Mouse (Mus musculus) limb, embryonic 13.5 days (tissue): ENCODE results near the gene Rasl12. TPM values are rescaled to one million over a fixed set of nuclear protein-coding genes. Genes with fewer than 3 reads are reported as not detected.

ENCODE experiments used
- ATAC-seq: fragments of 200-750 bp; cut with Nextera tagmentation; 2 replicates; pipeline ENCODE4 v1.8.0; 2017; ENCODE audit warnings: low read depth, moderate number of reproducible peaks, moderate TSS enrichment; ENCODE audit not compliant: low FRiP score
- H3K27ac ChIP-seq: fragments of 300-500 bp; sonication (generic); 2 replicates; pipeline ENCODE4 v1.5.1; 2015; ENCODE audit warnings: inconsistent platforms, mild to moderate bottlenecking, moderate library complexity
- H3K27me3 ChIP-seq: fragments of 300-500 bp; sonication (generic); 2 replicates; pipeline ENCODE4 v1.6.1; 2015; ENCODE audit warnings: mild to moderate bottlenecking, inconsistent platforms
- H3K36me3 ChIP-seq: fragments of 300-500 bp; sonication (generic); 2 replicates; pipeline ENCODE4 v1.6.1; 2015; ENCODE audit warnings: inconsistent platforms, mild to moderate bottlenecking, moderate library complexity
- H3K4me1 ChIP-seq: fragments of 300-500 bp; sonication (generic); 2 replicates; pipeline ENCODE4 v1.6.1; 2015; ENCODE audit warnings: inconsistent platforms
- H3K4me2 ChIP-seq: fragments of 300-500 bp; sonication (generic); replicated peaks from 2 replicates; pipeline ENCODE4 v1.6.1; 2015; ENCODE audit warnings: inconsistent platforms, mild to moderate bottlenecking, moderate library complexity
- H3K4me3 ChIP-seq: fragments of 300-500 bp; sonication (generic); 2 replicates; pipeline ENCODE4 v1.5.1; 2015; ENCODE audit warnings: moderate library complexity, mild to moderate bottlenecking, inconsistent platforms
- H3K9ac ChIP-seq: fragments of 300-500 bp; sonication (generic); 2 replicates; pipeline ENCODE4 v1.6.1; 2015; ENCODE audit warnings: mild to moderate bottlenecking, inconsistent platforms
- H3K9me3 ChIP-seq: fragments of 300-500 bp; sonication (generic); 2 replicates; pipeline ENCODE4 v1.6.1; 2016; ENCODE audit warnings: inconsistent platforms
- WGBS: fragments of 180-500 bp; shearing (Covaris S2); methylation state at CpG from one replicate; pipeline ENCODE4 v1.1.7; 2015; 5-methylcytosine and 5-hydroxymethylcytosine counted together
- polyA plus RNA-seq: library from polyadenylated mRNA; unstranded; fragments of >200 nt; fragmentation: Nextera tagmentation; extraction: Ambion mirVana; gene quantifications from 2 replicates; pipeline ENCODE4 v1.2.1, GENCODE M21; 2015

The Rasl12 gene
- polyA plus RNA-seq, 1 experiment from 2014 or later: 11.1 TPM

DNA sequence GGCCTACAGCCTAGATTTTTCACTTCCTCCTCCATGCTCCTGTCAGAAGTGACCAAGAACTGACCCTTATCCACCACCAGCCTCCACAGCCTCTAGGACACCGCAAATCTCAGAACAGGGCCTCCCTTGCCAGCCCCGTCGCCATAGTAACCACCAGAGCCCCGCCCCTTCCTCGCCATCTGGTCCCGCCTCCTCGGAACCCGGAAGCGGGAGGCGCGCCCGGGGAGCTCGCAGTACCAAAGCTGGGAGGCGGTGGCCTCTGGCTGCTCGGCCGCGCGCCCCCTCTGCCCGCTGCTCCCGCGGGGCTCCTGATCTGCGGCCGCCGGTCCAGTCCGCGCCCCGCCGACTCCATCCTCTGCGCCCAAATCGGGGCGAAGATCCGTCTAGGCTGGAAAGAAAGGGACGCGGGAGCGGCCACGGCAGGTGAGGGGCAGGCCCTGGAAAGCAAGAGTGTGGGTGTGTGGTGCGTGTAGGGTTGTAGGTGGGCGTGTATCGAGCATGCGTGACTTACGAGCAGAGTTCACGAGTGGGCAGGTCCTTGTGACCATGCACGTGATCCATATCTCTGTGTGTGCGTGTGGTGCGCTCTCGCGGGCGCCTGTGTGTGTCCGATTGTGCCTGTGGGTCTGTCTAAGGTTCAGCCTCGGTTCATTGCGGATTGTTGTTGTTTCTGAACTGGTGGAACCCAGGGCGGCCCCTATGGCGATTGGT, 62.6 kb downstream of the Rasl12 start, which contains the start of gene Spg21:
Spg21 (plus strand) TSS at position 216 of the 711 bp plus-strand sequence.
- H3K4me2 ChIP-seq: peak within 1 kb of the TSS; percentile 75
- H3K4me3 ChIP-seq: peak within 1 kb of the TSS; percentile 80
- peaks cover 21% of the 10 kb centered on the region for H3K4me1 ChIP-seq
- ATAC-seq: peak; percentile 94
- WGBS: under 1% methylated on average over 53 of the region's 53 CpGs
- H3K9me3 ChIP-seq: no peaks in the 10 kb centered on the region
- H3K27me3 ChIP-seq: no peaks in the 10 kb centered on the region
- peaks cover 7% of the 10 kb centered on the region for H3K36me3 ChIP-seq
- H3K27ac ChIP-seq: peak within 1 kb of the TSS; percentile 80
- H3K9ac ChIP-seq: peak within 1 kb of the TSS; percentile 83

DNA sequence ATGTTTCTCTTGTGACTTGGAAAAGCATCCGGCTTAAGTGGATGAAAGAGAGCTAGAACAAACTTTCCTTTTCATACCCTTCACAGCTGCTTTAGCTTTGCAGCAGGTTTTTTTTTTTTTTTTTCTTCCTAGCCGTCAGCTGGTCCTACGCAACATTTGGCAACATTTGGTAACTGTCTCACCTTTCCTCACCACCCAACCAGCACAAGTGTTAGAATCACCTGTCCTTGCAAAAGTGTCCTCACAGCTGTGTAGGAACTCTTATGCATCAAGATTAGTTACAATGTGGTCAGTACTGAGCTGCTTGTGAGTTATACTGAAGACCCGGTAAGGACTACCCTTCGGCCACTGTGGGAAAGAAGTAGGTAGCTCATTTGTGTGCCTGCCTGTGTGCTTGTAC, 64.2 kb downstream of the Rasl12 start:
- Histone ChIP-seq H3K27me3 (no peaks in the 10 kb centered on the region), H3K27ac (no peak overlapping the region), H3K4me1 (peaks cover 21% of the 10 kb centered on the region), H3K4me2 (0 out of 2 replicates have a peak overlapping the region, but pooled peaks have one; percentile 12), H3K9ac (no peak overlapping the region), H3K4me3 (no peak overlapping the region), H3K9me3 (no peaks in the 10 kb centered on the region), H3K36me3 (peaks cover 21% of the 10 kb centered on the region)
- WGBS: 73% methylated on average over 5 of the region's 5 CpGs
- ATAC-seq: no peak

DNA sequence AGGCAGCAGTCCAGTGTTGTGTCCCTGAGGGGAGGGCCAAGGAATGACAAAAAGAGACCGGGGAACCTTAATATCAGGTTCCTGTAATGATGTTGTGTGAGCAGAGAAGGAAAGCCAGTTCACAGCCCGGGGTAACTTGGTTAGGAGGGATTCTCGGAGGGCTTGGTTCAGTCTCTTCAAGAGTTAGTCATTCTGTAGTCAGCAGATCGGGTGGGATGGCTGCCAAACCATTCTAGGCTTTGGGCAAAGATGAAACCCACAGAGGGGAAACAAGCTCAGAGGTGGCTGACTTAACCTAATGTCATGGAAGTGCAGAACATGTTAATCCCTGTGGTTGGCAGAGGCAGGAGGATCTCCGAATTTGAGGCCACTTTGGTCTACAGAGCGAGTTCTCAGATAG, 65.9 kb downstream of the Rasl12 start:
- H3K4me3 ChIP-seq: no peak overlapping the region
- no peak overlapping the region for H3K4me2 ChIP-seq
- H3K9ac ChIP-seq: no peak overlapping the region
- no peaks in the 10 kb centered on the region for H3K9me3 ChIP-seq
- ATAC-seq: no peak
- H3K36me3 ChIP-seq: peaks cover 27% of the 10 kb centered on the region
- WGBS: 89% methylated on average over 6 of the region's 6 CpGs
- peaks cover 21% of the 10 kb centered on the region for H3K4me1 ChIP-seq
- no peak overlapping the region for H3K27ac ChIP-seq
- no peaks in the 10 kb centered on the region for H3K27me3 ChIP-seq

Other genes with a start within 250 kb of the Rasl12 start
- gene Parp16, start 203.2 kb upstream of the Rasl12 start, polyA plus RNA-seq: 7.0 and 7.1 TPM in 2 replicates
- gene Cilp, start 133.3 kb upstream of the Rasl12 start, polyA plus RNA-seq: 1.9 TPM in 2 replicates
- gene Clpx, start 104.2 kb upstream of the Rasl12 start, polyA plus RNA-seq: 62.3 and 66.2 TPM in 2 replicates
- gene Pdcd7, start 52.4 kb upstream of the Rasl12 start, polyA plus RNA-seq: 10.4 and 10.6 TPM in 2 replicates
- 0.42 and 0.49 TPM in 2 replicates for gene Ubap1l, start 37.5 kb upstream of the Rasl12 start, polyA plus RNA-seq
- 1.4 and 1.6 TPM in 2 replicates for gene Kbtbd13, start 6.9 kb upstream of the Rasl12 start, polyA plus RNA-seq
- gene Slc51b, start 24.4 kb downstream of the Rasl12 start, polyA plus RNA-seq: not detected in 2 replicates
- 24.2 and 25.2 TPM in 2 replicates for gene Mtfmt, start 37.3 kb downstream of the Rasl12 start, polyA plus RNA-seq
- gene Spg21, start 62.4 kb downstream of the Rasl12 start, polyA plus RNA-seq: 141 and 144 TPM in 2 replicates
- not detected in 2 replicates for gene Ankdd1a, start 121.7 kb downstream of the Rasl12 start, polyA plus RNA-seq
- gene Plekho2, start 181.5 kb downstream of the Rasl12 start, polyA plus RNA-seq: 13.9 and 16.2 TPM in 2 replicates
- gene Pif1, start 188.7 kb downstream of the Rasl12 start, polyA plus RNA-seq: 15.1 and 16.0 TPM in 2 replicates
- 15.3 and 16.1 TPM in 2 replicates for gene Rbpms2, start 231.1 kb downstream of the Rasl12 start, polyA plus RNA-seq